Mouse (Mus musculus) frontal cortex, postnatal 10 days (tissue): ENCODE data around the gene Ankrd12.

ENCODE experiments used
- DNase-seq, 2 experiments: peaks; one replicate each; pipeline ENCODE4 v3.0.0; 2022; ENCODE audit warnings: low spot score in 2 of 2, mixed read lengths in 1 of 2

Ankrd12 gene

DNA sequence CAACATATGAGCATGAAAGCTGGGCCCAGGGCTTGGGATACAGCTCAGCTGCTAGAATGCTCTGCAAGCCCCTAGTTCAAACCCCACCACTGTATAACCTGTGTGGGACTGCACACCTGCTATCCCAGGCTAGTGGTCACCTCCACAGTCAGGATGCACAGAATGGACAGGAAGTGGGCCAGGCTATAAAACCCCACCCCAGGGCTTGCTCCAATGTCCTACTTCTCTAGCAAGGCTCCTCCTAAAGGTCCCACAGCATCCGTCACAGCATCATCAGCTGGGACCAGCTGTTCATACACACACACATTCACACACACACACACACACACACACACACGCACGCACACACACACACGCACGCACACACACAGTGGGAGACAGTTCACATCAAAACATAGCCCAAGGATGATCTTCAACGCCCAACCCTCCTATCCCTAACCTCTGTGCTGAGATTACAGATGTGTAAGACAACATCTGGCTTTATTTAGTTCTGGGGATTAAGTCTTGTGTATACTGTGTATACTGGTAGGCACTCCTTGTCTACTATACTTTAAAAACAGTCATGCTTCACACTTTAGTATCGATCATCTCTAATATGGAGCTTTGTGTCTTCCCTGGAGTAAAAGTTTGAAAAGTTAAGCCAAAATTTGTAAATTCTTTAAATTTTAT is 146.6 kb downstream of the Ankrd12 start:
- no peak for DNase-seq

DNA sequence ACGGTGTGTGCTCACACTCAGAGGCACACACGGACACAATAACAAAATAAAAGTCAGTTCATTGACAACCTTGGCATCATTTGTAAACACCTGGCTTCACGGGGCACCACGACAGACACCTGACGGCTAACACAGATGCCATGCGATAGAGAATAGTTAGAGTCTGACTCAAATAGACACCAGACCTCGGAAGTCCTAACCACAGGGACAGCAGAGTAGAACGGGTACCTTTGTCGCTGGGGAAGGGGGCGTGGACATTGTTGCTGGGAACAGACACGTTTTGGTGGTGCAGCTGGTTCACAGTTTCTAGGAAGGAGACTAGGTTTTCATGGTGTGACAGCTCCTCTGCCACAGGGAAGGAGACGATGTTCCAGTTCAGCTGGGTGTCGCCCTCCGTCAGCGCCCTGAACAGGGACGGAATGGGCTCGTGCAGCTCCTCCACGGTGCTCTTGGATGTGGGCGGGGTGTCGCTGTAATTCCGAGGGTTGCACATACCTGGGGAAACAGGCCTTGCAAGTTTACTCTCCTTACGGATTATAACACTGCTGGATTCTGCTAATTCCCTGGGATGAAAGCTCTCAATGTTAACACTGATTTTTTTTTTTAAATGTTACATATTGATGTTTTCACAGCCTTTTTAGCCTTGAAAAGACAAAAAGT is 147.4 kb downstream of the Ankrd12 start:
- DNase-seq: no peak

DNA sequence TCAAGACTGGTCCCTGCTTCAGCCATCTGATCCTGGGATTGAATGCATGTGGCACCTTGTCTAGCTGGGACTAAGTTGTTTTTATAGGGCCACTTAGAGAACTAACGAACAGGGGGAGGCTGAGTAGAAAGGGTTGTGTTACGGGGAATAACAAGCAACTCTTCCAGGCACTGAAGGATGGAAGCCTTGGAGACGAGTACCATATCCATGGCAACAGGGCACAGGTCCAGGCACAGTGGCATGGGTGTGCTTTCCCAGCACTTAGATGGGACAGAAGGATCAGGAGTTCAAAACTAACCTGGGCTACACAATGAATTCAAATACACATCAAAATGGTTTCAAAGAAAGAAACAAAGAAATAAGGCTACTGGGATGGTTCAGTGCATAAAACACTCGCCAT is 149.8 kb downstream of the Ankrd12 start:
- DNase-seq: peak in 1 of 2 experiments; percentile 31

DNA sequence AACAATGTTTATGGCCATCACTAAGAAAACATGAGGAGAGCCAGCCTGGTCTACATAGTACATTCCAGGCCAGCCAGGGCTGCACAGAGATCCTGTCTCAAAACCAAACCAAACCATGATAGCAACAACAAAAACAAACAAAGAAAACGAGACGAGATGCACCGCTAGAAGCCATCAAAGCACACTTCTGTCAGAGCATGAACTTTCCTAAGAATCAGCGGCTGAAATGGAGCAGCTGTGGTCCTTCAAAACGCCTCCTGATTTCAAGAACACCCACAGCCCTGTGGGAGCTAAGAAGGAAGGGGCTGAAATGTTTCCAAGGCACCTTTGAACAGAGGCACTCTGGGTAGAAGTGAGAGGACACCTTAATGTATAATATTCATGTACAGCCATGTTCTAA is 152.7 kb downstream of the Ankrd12 start:
- no peak for DNase-seq

DNA sequence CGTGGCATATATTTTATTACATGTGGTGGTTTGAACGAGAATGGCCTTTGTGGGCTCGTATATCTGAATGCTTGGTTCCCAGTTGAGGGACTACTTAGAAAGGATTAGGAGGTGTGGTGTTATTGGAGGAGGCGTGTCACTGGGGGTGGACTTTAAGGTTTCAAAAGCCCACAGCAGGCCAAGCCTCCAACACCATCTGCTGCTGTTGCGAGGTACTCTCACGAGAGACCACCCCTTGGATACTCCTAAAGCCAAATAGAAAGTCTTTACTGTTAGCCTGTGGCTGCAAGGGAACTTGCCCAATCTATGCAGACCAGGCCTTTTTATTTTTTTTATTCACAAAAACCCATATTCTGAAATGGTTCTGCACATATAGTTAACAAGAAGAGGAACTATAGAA is 154.9 kb downstream of the Ankrd12 start:
- no peak for DNase-seq

DNA sequence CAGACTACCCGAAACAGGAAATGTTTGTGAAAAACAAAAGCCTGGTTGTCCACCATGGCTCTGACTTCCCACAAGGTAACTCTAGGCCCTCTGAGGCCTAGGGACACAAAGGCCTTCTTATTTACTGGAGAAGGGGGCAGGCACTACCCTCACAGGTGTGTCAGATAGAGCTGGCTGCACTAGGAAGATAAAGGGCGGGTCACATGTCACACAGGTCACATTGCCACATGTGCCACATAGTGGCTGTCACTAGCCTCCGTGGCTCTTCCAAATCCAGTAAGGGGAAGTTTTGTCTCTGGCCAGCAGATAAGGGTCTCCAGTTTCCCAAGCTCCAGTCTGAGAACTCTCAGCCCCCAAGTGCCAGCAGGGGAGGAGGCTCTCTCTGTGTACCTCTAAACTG is 157.7 kb downstream of the Ankrd12 start:
- no peak for DNase-seq

DNA sequence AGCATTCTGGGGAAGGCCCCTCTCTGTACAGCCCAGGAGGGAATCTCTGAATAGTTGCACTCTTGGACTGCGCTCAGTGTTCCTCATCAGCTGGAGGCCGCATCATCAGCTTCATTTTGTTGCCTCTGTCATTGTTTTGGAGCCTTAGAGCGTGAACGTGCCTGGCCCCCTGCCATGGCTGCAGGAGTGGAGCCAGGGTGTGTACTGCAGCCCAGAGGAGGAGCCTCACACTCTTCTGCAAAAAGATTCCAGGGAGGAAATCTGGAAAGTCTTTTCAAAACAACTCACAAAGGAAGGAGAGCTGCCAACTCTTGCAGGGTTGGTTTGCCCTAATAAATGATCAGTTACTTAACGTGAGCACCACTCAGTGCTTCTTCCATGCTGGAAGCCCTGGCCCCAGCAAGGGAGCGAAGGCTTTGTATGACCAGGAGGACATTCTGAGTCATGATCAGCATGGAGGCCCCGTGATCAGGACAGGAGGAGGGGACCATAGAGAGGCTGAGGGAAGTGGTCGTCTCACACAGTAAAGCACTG is 160.7 kb downstream of the Ankrd12 start:
- DNase-seq: peak; percentile 78 to 80
